Mouse (Mus musculus): ENCODE measurements at regions not wholly inside any gene's neighbourhood (a gene's known extent, or its start where the extent isn't known, plus 50 kb on each side); places are given as distances from the start of the nearest gene placed in this dataset.

DNA sequence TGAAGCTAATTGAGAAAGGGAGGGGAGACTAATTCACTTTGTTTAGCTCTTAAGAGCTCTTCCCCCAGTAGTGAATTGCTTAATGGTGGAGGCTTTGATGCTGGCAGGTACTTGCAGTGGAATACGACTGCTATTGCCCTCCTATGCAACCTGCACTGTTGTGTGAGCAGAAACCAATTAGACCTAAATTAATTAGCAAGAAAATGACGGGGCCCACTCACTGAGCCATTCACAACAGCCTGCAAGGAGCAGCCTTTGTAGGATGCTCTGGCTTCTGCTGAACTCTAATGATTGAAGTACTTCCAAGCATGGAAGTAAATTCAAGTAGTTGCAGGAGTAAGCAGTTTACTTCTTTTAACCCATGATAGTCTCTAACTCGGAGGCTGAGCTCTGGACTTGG, 54.8 kb upstream of the Ubash3b start:
- TF ChIP-seq POLR2A (IDR thresholded peaks at IDR 0.05; ENCODE audit: borderline replicate concordance, low read depth, low read length) (no peak), CTCF (IDR thresholded peaks at IDR 0.05; ENCODE audit: low read depth, low read length) (no peak)

DNA sequence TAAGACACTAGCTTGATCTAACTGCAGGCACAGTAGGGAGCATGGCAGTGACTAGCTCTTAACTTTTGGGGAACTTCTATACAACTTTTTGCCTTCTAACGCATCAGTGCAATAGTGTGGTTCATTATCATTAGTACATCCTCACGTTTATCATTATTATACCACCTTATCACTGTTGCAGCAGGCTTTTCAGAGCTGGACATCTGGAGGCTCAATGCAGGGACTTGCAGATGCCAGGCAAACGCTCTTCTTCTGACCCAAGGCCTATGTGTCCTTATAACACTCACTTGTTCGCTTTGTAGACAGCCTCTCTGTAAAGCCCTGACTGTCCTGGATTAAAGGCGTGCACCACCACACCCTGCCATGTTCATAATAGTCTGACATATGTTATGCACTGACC, 53.5 kb upstream of the Ubash3b start:
- H3K4me3 ChIP-seq (ENCODE audit: insufficient read depth, low read length): no peak overlapping the region
- H3K27ac ChIP-seq (ENCODE audit: insufficient read depth, low read depth, low read length): no peak overlapping the region
- no peak for TF ChIP-seq POLR2A (IDR thresholded peaks at IDR 0.05; ENCODE audit: borderline replicate concordance, low read depth, low read length)
- TF ChIP-seq CTCF (IDR thresholded peaks at IDR 0.05; ENCODE audit: low read depth, low read length): no peak
- peaks cover 10% of the 10 kb centered on the region for H3K4me1 ChIP-seq (ENCODE audit: control insufficient read depth, insufficient read depth, low read length)

More for the DNA sequence above, 54.8 kb upstream of the Ubash3b start:
- Histone ChIP-seq H3K4me3 (ENCODE audit: insufficient read depth, low read length) (no peak overlapping the region), H3K27ac (ENCODE audit: insufficient read depth, low read depth, low read length) (no peak overlapping the region), H3K4me1 (ENCODE audit: control insufficient read depth, insufficient read depth, low read length) (peaks cover 10% of the 10 kb centered on the region)

DNA sequence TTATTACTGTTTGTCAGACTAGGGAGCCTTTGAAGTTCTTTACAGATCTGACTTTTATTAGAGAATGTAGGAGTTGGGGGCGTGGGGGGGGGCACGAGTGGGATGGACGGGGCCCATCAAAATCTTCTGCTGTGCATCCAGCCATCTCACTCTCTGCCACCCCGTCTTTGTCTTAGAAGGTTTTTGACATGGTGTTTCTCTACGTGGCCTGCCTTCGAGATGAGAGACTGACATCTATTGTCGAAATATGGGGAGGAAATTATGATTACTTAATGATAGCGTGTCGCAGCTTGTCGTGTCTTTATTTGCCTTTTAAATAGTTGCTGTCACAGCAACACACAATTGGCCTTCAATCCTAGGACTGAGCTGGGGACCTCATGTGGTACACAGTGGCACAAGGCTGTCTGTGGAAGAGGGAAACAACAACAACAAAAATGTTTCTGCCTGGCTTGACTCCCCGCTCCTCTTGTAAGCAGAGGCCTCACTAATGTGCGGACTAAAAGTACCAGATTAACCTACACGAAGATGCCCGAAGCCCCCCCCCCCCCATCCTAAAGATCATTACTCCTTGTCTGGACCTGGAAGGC, 51.5 kb upstream of the Ubash3b start:
- no peak overlapping the region; the same call in 1 of the 2 replicates for H3K27ac ChIP-seq (ENCODE audit: insufficient read depth, low read depth, low read length)
- peaks cover 4% of the 10 kb centered on the region for H3K4me1 ChIP-seq (ENCODE audit: control insufficient read depth, insufficient read depth, low read length)
- TF ChIP-seq POLR2A (IDR thresholded peaks at IDR 0.05; ENCODE audit: borderline replicate concordance, low read depth, low read length): no peak
- TF ChIP-seq CTCF (IDR thresholded peaks at IDR 0.05; ENCODE audit: low read depth, low read length): no peak
- no peak overlapping the region for H3K4me3 ChIP-seq (ENCODE audit: insufficient read depth, low read length)

DNA sequence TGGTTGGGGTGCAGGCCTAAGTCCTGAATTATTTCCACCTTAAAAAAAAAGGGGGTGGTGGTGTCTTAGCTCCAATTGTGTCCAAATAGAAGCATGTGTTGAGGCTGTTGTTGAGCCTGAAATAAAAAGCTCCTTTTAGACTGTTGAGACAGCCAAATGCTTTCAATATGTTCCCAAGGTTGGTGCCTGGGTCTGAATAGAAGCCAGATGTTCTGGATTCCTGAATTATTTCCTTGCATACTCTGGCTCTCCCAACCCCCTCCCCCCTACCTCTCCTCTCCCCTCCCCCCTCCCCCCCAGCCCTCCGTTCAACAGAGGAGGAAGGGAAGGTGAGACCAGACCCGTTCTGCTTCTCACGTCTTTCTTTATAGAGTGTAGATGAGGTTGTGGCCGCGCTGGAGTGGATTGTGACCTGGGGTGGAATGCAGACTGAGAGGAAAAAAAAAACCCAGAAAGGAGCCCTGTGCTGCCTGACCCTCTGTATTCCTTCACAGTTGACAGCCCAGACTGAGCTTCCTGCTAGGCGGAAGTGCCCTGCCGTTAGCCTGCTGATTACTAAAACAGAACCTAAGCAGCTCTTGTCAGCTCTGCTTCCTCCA, 50.9 kb upstream of the Ubash3b start:
- Histone ChIP-seq H3K4me3 (ENCODE audit: insufficient read depth, low read length) (no peak overlapping the region), H3K4me1 (ENCODE audit: control insufficient read depth, insufficient read depth, low read length) (peaks cover 2% of the 10 kb centered on the region; the same call in 1 of the 2 replicates), H3K27ac (ENCODE audit: insufficient read depth, low read depth, low read length) (peak overlapping the region; percentile 38; the same call in 1 of the 2 replicates)
- TF ChIP-seq POLR2A (IDR thresholded peaks at IDR 0.05; ENCODE audit: borderline replicate concordance, low read depth, low read length) (no peak), CTCF (IDR thresholded peaks at IDR 0.05; ENCODE audit: low read depth, low read length) (no peak)

DNA sequence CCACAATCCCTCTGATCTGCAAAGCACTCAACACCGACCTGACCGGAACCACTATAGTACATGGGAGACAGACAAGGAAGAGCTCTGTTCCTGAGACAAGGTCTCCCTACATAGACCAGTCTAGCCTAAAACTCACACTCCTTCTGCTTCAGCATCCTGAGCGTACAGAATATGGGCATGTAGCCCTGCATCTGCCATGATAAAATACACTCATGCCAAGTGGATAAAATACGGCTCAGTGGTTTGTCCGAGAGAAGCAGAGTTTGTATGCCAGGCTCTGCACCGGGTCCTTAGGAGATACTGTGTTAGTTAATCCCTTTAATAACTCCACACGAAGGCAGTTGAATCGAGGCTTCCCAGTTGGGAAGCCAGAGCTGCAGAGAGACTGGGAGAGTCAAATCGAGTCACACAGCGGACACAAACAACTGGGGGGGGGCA, 50.4 kb upstream of the Ubash3b start:
- Histone ChIP-seq H3K4me3 (ENCODE audit: insufficient read depth, low read length) (no peak overlapping the region), H3K4me1 (ENCODE audit: control insufficient read depth, insufficient read depth, low read length) (peaks cover 2% of the 10 kb centered on the region; the same call in 1 of the 2 replicates), H3K27ac (ENCODE audit: insufficient read depth, low read depth, low read length) (no peak overlapping the region)
- no peak for TF ChIP-seq POLR2A (IDR thresholded peaks at IDR 0.05; ENCODE audit: borderline replicate concordance, low read depth, low read length)
- no peak for TF ChIP-seq CTCF (IDR thresholded peaks at IDR 0.05; ENCODE audit: low read depth, low read length)
